Mouse (Mus musculus): ENCODE data around the gene Evi5l.
A peak's percentile ranks its signal among the peaks of the same experiment; 100 is the strongest.

DNA sequence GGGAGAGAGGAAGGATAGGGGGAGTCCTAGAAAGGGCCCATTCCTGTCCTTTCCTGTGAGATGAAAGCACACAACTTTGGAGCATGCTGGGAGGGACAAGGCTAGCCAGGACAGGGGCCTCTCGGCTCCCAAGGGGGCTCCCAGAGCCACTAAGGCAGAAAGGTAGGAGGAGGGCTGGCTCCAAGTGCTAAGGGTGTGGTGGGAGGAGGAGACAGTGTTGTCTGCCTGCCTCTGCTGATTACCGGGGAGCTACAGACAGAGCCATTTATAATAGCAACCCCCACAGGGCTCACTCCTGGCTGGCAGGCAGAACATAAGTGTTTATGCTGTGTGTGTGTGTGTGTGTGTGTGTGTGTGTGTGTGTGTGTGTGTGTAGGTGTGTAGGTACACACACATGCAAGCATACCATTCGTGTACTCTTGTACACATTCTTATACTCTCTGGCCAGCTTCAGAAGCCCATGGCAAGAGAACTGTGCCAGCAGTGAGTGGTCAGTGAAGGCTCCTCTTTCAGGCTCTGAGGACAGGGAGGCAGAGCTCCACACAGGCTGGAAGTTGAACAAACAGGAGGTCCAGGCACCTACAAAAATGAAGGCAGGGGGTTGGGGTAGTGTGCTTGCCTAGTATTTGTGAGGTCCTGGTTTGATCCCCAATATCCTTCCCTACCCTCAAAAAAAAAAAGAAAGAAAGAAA lies 22.8 kb downstream of the Evi5l start:
- TF ChIP-seq EP300 (IDR thresholded peaks at IDR 0.05; ENCODE audit: low read depth): 0 out of 2 replicates have a peak, but pooled peaks have one; percentile 17
- TF ChIP-seq CTCF (IDR thresholded peaks at IDR 0.05; ENCODE audit: low read depth): no peak
